Mouse (Mus musculus) cortical plate, adult 2 months (tissue): ENCODE results near the gene Fgf18.

Experiments used
- CTCF ChIP-seq: fragments of 200-500 bp; IDR thresholded peaks from 2 replicates; pipeline ENCODE4 v1.5.1; 2011; ENCODE audit warnings: mild to moderate bottlenecking, control low read depth, low read length; ENCODE audit not compliant: insufficient read depth; ENCODE audit errors: extremely low read depth
- POLR2A ChIP-seq: fragments of 200-500 bp; IDR thresholded peaks from 2 replicates; pipeline ENCODE4 v1.6.1; 2011; ENCODE audit warnings: mild to moderate bottlenecking, low read length, control low read depth; ENCODE audit not compliant: insufficient read depth; ENCODE audit errors: extremely low read depth

GRCm38 (mm10) chr11:33195531-33196446 is 48.6 kb upstream of the Fgf18 start:
- no peak for TF ChIP-seq CTCF
- TF ChIP-seq POLR2A: no peak
